Mouse (Mus musculus) spleen, embryonic (tissue): ENCODE measurements around the gene Nfkbie.

Source experiments
- CTCF ChIA-PET: fragments of 350-600 bp; sonication (Branson Sonifier 250); formaldehyde crosslinking; loops from one replicate; lab custom pipeline; 2022; lab: Charles Lee

The Nfkbie gene

DNA sequence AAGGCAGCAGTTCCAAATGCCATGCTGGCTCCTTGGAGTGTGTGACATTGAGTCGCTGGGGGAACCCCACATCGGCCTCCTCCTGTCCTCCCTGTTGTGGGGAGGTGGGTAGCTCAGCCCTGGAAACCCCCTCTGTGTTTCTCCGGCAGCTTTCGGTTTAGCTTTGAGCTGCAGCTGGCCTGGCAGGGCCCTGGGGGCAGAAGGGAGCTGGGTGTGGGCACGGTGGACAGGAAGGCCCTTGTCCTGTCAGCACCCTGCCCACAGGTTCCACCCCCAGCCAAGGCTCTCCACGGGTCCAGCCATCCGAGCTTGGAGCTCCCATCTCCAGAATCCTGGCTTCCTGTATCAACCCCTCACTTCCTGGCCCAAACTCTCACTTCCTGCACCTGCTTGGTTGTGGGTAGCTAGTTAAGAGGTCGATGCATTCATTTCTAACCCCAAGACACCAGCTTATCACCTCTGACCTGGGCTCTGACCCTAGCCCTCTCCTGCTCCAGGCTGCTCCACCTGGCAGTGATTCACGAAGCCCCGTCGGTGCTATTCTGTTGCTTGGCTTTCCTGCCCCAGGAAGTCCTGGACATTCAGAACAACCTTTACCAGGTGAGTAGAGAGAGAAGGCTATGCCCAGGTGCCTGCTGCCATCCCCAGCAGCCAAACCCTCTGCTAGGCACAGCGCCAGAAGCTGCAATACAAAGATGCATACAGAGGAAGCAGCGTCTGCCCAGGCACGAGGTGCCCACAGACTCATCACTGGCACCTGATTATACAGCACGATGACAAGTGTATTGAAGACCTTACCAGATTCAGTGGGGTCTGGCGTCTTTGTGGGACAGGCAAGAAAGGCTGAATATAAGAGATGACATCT is 2.7 kb downstream of the Nfkbie start:
- CTCF ChIA-PET = interaction anchor here (0.6 to 1.5 kb wide), 5 partner anchors 8 to 1234 kb away, joined by 3 to 8 read pairs (median 6); partner anchors contain the start of gene Hsp90ab1

- CTCF ChIA-PET = interaction anchor here (0.6 kb wide), 1 partner anchor 869 kb away, joined by 3 read pairs; the partner anchor contains the start of gene Crip3
These were observed 4.4 kb downstream of the Nfkbie start for GRCm38 (mm10) chr17:45559732-45560525.

DNA sequence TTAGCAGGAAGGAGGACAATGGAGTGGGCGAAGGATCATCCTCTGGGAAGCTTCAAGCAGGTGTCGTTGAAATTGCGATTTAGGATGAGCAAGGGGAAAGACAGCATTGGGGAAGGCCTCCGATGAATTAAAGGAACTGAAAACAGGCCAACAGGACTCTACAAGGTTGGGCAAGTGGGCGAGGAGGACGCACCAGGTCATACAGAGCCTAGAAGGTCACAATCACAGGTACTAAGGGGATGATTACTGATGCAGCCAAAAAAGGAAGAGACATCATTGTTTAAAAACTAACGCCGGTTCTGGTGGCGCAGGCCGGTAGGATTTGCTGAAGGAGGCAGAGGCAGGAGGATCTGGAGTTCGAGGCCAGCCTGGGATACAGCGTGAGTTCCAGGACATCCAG is 7.7 kb downstream of the Nfkbie start:
- CTCF ChIA-PET = interaction anchor here (0.7 kb wide), 1 partner anchor 783 kb away, joined by 4 read pairs; no protein-coding TSS in a partner anchor

- CTCF ChIA-PET = interaction anchor here (0.7 to 1.1 kb wide), 2 partner anchors 9 to 784 kb away, joined by 4 read pairs; partner anchors contain the start of gene Hsp90ab1
These were observed 8.4 kb downstream of the Nfkbie start, which contains the start of gene Slc35b2 for GRCm38 (mm10) chr17:45563655-45564530. Gene Slc35b2 (plus strand): TSS chr17:45563874.

DNA sequence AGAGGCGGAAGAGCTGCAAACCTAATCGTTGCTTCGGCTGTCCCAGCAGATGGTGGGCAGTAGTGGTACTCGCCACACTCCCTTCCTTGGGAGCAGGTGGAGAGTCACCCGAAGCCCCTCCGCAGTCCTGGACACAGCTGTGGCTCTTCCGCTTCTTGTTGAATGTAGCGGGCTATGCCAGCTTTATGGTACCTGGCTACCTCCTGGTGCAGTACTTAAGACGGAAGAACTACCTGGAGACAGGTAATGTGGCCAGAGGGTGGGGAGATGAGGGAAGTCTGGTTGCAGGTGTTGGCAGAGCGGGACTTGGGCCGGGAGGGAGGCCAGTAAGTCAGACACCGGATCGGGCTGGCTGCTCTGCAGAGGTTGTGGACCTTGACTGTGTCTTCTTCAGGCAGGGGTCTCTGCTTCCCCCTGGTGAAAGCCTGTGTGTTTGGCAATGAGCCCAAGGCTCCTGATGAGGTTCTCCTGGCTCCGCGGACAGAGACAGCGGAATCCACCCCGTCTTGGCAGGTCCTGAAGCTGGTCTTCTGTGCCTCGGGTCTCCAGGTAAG is 9.1 kb downstream of the Nfkbie start:
- CTCF ChIA-PET = interaction anchor here (1.1 to 1.7 kb wide), 2 partner anchors 8 to 9 kb away, joined by 4 read pairs; partner anchors contain the start of genes Hsp90ab1 and Nfkbie

GRCm38 (mm10) chr17:45565103-45565502 is 9.6 kb downstream of the Nfkbie start:
- CTCF ChIA-PET = interaction anchor here (1.7 kb wide), 1 partner anchor 9 kb away, joined by 4 read pairs; the partner anchor contains the start of gene Nfkbie

- CTCF ChIA-PET = interaction anchor here (0.6 to 1.7 kb wide), 3 partner anchors 8 to 88 kb away, joined by 3 to 6 read pairs (median 4); partner anchors contain the start of gene Nfkbie
These were observed 10.5 kb downstream of the Nfkbie start for GRCm38 (mm10) chr17:45566031-45566359.

- CTCF ChIA-PET = interaction anchor here (0.6 to 1.7 kb wide), 3 partner anchors 9 to 89 kb away, joined by 3 to 6 read pairs (median 4); partner anchors contain the start of gene Nfkbie
These were observed 11.1 kb downstream of the Nfkbie start for GRCm38 (mm10) chr17:45566360-45567161.

- CTCF ChIA-PET = no interaction called here
These were observed 11.7 kb downstream of the Nfkbie start for GRCm38 (mm10) chr17:45567162-45567601.

GRCm38 (mm10) chr17:45568990-45569389 is 13.5 kb downstream of the Nfkbie start:
- CTCF ChIA-PET = no interaction called here

GRCm38 (mm10) chr17:45569999-45570398 is 14.5 kb downstream of the Nfkbie start:
- CTCF ChIA-PET = interaction anchor here (1.0 kb wide), 1 partner anchor 52 kb away, joined by 3 read pairs; no protein-coding TSS in a partner anchor

DNA sequence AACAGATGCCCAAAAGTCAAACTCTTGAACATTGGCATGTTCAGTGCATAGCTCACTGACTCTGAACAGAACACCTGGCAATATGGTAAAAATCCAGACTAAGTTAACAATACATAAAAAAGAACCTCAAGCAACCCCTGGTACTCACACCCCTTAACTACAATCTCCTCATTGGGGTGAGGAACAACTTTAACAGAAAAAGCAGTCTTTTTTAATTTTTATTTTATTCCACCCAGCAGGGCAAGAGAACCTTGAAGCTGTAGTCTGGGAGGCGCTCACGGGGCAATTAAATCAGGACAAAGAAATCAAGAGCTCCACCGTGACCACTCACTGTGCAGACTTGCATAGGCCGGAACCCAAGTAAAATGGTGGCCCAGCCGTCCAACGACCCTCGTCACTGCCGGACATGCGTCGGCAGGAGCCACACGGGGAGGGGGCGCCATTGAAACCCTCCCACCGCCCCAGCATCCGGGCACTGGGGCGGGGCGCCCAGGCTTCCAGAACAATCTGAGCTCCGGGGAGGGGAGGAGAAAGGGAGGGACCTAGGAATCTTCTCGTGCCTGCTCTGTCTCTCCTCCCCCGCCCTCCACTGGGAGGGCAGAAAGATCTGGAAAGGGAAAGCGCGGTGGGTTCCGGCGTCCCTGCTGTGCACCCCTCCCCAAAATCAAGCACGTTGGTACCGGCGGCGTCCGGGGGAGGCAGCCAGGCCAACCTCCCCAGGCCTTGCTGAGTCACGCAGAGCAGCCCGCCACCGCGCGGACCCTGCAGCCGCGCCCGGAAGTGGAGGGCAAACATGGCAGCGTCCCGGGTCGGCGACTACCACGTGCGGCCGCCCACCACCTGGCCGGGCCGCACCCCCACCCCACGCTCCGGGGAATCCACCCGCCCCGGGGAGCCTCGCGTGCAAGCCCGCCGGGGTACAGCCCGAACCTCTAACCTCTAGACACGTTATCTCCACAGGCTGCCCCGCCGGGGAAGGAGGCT is 16.9 kb downstream of the Nfkbie start:
- CTCF ChIA-PET = interaction anchor here (0.5 to 2.5 kb wide), 7 partner anchors 8 to 70 kb away, joined by 3 to 8 read pairs (median 4); partner anchors contain the start of gene Slc35b2

GRCm38 (mm10) chr17:45573087-45573779 is 17.7 kb downstream of the Nfkbie start, which contains the start of gene Hsp90ab1:
Gene Hsp90ab1 (minus strand): TSS chr17:45573271.
- CTCF ChIA-PET = interaction anchor here (1.0 to 2.5 kb wide), 4 partner anchors 9 to 15 kb away, joined by 3 to 8 read pairs (median 4); partner anchors contain the start of gene Slc35b2

DNA sequence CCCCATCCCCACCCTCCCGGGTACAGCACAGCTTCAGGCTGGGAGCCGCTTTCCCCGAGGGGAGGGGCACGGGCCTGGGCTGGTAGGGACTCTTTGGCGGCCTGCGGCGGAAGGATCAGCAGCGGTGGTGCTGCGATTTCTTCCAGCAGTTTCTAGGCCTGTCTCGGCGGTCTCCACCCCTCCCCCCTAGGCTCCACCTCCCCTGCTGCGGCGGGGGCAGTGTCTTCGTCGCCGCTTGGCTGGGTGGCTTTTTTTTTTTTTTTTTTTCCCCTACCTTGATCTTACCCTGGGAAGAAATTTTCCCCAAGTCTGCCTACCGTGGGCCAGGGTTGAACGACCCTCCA is 18.2 kb downstream of the Nfkbie start:
- CTCF ChIA-PET = interaction anchor here (0.6 to 2.5 kb wide), 3 partner anchors 9 to 19 kb away, joined by 3 to 8 read pairs (median 5); no protein-coding TSS in a partner anchor

DNA sequence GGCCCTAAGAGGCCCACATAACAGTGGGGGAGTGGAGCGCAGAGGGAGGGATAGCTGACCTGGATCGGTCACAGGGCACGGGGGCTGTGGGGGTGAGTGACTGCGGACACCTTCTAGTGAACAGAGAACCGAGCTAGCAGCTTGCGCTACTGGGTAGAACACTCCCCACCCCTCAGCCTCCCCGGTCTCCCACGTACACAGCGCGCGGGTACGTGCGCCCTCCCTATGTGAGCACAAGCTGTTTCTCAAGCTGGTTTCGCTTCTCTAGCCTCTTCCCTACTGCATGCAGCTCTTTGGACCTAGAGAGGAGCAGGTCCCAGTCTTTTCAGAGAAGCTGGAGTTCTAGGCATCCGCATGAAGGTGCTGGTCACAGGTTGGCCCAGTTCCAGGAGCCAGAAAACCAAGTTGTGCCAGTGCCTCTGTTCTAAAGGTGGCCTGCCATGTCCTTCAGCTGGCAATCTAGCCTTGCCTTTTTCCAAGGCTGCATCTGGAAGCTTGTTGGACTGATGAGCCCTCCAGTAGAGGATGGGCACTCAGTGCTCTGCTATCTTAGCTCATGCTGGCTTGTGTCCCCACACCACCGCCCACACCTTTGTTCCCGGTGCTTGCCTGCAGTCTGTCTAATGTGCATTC is 18.7 kb downstream of the Nfkbie start:
- CTCF ChIA-PET = interaction anchor here (0.6 to 2.5 kb wide), 6 partner anchors 9 to 570 kb away, joined by 3 to 10 read pairs (median 6); partner anchors contain the start of gene Rsph9

DNA sequence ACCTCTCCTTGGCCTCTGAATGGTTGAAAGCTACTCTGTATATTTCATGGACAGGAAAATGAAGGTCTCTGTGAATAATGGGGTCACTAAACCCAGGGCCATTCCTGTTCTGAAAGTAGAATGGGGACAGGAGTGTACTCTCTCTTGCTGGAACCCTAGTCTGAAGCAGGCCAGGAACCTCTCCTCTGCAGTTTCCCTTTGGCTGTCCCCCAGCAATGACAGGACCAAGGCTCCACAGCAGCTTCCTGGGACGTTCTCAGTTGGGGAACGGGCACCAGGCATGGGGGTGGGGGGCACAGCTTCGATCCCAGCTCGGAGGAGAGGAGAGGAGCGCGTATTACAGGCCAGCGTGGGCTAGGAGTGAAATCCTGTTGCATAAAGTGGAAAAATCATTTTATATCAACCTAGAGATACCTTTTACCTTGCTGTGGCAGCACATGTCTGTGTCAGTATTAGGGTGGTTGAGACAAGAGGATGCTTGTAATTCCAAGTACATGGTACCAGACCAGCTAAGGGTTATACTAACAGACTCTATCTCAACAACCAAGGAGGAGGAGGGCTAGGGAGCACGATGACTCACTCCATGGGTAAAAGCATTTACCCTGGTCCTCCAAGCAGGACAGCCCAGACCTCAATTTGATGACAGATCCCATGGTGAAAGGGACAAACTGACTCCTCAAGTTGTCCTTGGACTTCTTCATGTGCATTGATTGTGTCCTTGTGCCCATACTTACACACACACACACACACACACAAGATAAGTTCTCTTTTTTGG is 19.8 kb downstream of the Nfkbie start:
- CTCF ChIA-PET = interaction anchor here (0.6 to 1.4 kb wide), 4 partner anchors 13 to 569 kb away, joined by 4 to 10 read pairs (median 9); partner anchors contain the start of gene Rsph9
